Mouse (Mus musculus): ENCODE measurements around the gene Cyp2d26.

Cyp2d26 gene

GRCm38 (mm10) chr15:82748141-82748540 is 46.0 kb downstream of the Cyp2d26 start:
- no peak for DNase-seq

GRCm38 (mm10) chr15:82747516-82747915 is 46.6 kb downstream of the Cyp2d26 start:
- no peak for DNase-seq

All from lung, postnatal 14 days (tissue).